Mouse (Mus musculus) embryo, embryonic 11 days (tissue): ENCODE data around the gene Ptgis.

Experiments used
- DNase-seq: peaks from one replicate; pipeline ENCODE4 v3.0.0-alpha.2; 2015

The Ptgis gene

GRCm38 (mm10) chr2:167240008-167240964, at the start of gene Ptgis:
Ptgis (minus strand) TSS chr2:167240604.
- DNase-seq: peak; percentile 76

- no peak for DNase-seq
Measured at GRCm38 (mm10) chr2:167281461-167281860, 41.1 kb upstream of the Ptgis start.

- DNase-seq: no peak
Measured at GRCm38 (mm10) chr2:167280986-167281310, 40.5 kb upstream of the Ptgis start.

- DNase-seq: peak; percentile 90
Measured at GRCm38 (mm10) chr2:167280090-167280985, 39.9 kb upstream of the Ptgis start.

GRCm38 (mm10) chr2:167278751-167279526, 38.5 kb upstream of the Ptgis start:
- peak; percentile 71 for DNase-seq

GRCm38 (mm10) chr2:167278011-167278410, 37.6 kb upstream of the Ptgis start:
- no peak for DNase-seq

- DNase-seq: no peak
Measured at GRCm38 (mm10) chr2:167277026-167277425, 36.6 kb upstream of the Ptgis start.

- DNase-seq: no peak
Measured at GRCm38 (mm10) chr2:167275856-167276255, 35.5 kb upstream of the Ptgis start.

GRCm38 (mm10) chr2:167274713-167275465, 34.5 kb upstream of the Ptgis start:
- no peak for DNase-seq

- no peak for DNase-seq
Measured at GRCm38 (mm10) chr2:167273206-167273740, 32.9 kb upstream of the Ptgis start.

- no peak for DNase-seq
Measured at GRCm38 (mm10) chr2:167272706-167273105, 32.3 kb upstream of the Ptgis start.

- DNase-seq: no peak
Measured at GRCm38 (mm10) chr2:167271121-167271521, 30.7 kb upstream of the Ptgis start.

- no peak for DNase-seq
Measured at GRCm38 (mm10) chr2:167270496-167270895, 30.1 kb upstream of the Ptgis start.

- no peak for DNase-seq
Measured at GRCm38 (mm10) chr2:167268721-167269120, 28.3 kb upstream of the Ptgis start.

GRCm38 (mm10) chr2:167268411-167268690, 27.9 kb upstream of the Ptgis start:
- DNase-seq: no peak

- no peak for DNase-seq
Measured at GRCm38 (mm10) chr2:167267531-167268410, 27.4 kb upstream of the Ptgis start.

GRCm38 (mm10) chr2:167266231-167266630, 25.8 kb upstream of the Ptgis start:
- DNase-seq: no peak

GRCm38 (mm10) chr2:167265806-167266205, 25.4 kb upstream of the Ptgis start:
- peak; percentile 31 for DNase-seq

- no peak for DNase-seq
Measured at GRCm38 (mm10) chr2:167265021-167265420, 24.6 kb upstream of the Ptgis start.

- DNase-seq: no peak
Measured at GRCm38 (mm10) chr2:167263931-167264330, 23.5 kb upstream of the Ptgis start.
